Mouse (Mus musculus): ENCODE measurements around the gene Arpin.

Gene Arpin

DNA sequence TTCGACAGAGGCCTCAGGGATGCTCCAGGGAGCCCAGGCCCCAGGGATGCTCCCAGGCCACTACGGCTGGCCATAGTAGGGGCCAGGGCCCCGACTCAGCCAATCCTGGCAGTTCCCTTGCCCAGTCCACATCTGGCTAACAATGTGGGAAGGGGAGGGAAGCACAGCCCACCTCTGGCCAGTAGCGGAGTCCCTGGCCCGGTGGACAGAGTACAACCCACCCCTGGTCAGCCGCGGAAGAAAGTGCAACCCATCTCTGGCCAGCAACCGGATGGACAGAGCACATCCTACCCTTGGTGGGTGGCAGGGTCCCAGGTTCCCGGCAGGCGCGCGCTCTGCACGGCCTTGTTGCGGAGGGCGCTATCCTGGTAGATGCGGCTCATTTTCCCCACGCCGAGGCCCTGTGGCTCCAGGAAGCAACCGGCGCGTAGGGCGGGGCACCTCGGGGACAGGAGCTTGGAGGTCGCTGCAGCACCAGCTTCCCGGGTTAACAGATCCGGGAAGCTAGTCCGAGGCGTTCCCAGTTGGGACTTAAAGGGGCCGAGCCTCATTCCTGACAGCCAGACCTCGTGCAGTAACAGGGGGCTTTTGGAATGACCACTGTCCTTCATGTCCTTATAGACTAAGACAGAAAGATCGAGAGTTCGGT is at the start of gene Arpin:
Arpin (minus strand) TSS at position 498 of the 649 bp plus-strand sequence.
- DNase-seq (ENCODE audit: low spot score) = peak; percentile 73

DNA sequence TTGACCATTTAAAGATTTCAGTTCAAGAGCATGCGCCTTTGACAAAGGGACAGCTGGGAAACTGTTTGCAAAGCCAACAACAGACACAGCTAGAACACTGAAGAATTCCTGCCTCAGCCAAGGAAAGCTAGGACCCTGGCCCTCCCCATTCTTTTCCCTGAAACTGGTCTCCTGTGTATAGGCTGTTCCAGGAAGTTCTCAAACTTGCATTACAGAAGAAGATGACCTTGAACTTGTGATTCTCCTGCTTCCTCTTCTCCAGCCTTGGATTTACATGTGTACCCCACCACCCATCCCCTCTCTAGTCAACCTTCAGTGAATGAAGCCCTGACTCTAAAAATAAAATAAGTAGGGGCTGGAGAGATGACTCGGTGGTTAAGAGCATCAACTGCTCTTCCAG is 40.2 kb upstream of the Arpin start:
- no peak for DNase-seq (ENCODE audit: low spot score)

DNA sequence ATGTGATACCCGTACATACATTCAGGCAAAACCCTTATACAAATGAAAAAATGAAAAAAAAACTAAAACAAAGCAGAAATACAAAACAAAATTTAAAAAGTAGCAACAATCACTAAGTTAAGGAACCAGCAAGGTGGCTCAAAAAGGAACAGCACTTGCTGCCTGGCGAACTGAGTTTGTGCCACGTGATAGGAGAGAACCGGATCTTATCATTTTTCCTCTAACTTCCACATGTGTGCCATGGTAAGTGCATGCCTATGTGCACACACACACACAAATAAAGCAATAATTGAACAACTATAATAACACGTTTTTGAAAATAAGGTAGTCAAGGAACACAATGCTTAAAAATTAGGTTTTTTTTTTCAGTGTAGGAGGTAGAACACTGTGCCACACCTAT is 37.0 kb upstream of the Arpin start:
- no peak for DNase-seq (ENCODE audit: low spot score)

DNA sequence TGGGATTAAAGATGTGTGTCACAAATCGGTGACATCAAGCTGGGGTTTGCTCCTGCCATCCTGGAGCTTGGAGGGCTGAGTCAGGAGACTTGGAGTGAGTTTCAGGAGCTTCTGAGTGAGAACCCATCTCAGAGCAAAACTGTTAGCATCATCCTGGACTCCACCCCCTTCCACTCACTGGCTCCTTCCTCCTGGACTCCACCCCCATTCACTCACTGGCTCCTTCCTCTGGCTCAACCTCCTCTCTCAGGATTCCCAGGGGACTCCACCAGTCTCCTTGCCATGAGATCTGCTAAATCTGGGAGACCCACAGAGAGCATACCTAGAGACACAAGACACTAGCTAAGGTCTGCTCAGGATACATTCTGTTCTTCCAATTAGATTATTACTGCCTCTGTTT is 35.2 kb upstream of the Arpin start:
- DNase-seq (ENCODE audit: low spot score) = no peak

DNA sequence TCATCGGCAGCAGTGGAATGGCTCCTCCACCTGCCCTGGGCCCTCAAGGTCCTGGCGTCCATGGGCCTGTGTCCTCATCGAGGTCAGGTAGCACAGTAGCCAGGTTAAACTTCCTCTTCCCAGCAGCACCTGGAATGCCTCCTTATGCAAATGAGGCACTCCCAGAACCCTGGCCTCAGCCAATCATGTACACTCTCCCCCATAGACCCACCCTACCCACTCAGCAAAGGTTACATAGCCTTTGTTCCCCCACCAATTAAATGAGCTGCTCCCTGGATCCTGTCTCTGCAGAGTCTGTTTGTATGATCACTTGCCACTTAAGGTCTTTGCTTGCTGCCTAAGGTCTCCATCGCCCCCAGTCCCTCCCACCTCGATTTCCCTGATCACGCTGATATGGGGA is 33.2 kb upstream of the Arpin start:
- DNase-seq (ENCODE audit: low spot score) = no peak

DNA sequence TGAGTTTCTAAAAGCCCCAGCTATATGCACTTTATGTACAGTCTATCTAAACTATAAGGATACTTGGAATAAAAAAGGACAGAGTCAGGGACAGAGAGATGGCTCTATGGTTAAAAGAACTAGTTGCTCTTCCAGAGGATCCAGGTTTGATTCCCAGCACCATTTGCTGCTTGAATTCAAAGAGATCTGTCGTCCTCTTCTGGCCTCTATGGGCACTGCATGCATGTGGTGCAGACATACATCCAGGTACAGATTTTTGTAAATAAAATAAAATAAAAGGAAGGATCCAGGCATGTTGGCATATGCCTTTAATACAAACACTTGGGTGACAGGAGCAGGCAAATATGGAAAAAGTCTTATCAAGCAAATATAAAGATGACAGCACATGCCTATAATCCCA is 26.4 kb upstream of the Arpin start:
- no peak for DNase-seq (ENCODE audit: low spot score)

DNA sequence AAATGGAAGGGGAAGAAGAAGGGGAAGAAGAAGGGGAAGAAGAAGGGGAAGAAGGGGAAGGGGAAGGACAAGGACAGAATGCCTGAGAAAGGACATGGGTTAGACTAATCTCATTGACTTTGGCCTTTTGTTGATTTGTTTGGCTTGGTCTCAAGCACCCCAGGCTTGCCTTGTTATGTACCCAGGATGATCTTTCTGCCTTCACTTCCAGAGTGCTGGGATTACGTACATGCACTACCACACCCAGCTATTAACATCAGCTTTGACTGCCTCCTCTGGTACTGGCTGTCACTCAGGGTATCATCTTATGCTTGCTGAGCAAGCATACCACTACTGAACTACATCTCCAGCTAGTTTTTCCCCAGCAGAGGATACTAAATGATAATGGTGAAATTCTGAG is 21.0 kb upstream of the Arpin start:
- no peak for DNase-seq (ENCODE audit: low spot score)

DNA sequence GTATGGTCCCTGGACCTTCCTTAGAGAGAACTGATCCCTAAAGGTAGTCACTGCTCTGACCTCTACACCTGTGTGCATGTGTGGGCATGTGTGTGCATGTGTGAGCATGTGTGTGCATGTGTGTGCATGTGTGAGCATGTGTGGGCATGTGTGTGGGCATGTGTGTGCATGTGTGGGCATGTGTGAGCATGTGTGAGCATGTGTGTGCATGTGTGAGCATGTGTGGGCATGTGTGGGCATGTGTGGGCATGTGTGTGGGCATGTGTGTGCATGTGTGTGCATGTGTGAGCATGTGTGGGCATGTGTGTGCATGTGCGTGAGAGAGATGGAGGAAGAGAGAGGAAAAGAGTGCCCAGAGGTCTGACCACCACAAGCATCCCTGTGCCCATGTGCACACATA is 19.7 kb upstream of the Arpin start:
- no peak for DNase-seq (ENCODE audit: low spot score)

DNA sequence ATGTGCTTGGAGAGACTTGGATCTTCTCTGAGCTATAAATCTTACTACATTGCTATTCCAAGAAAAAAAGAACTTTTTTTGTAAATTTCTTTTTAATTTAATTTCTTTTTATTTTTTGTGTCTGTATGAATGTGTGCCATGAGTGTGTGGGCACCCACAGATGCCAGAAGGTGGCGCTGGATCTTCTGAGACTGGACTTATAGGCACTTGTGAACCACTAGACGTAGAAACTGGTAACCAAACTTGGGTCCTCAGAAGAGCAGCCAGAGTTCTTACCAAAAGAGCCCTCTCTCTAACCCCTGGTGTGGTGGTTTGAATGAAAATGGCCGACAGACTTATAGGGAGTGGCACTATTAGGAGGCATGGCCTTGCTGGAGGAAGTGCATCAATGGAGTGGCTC is 15.9 kb upstream of the Arpin start:
- DNase-seq (ENCODE audit: low spot score) = no peak

DNA sequence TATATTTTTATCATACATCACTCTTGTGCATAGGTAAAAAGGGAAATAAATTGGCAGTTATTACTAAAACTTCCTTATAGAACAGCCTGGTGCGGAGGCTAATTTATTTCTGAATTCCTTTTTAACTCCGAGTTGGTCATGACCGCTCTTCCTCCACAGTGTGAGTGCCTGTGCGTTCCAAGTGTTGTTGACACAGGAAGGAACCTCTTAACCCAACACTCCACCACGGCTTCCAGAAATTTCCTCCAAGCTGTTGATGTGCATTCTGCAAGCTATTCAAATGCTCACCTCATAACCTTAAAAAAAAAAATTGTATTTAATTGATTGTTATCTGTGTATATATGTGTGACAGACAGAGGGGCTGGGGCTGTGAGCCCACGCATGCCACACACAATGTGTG is 15.1 kb upstream of the Arpin start:
- DNase-seq (ENCODE audit: low spot score) = no peak

DNA sequence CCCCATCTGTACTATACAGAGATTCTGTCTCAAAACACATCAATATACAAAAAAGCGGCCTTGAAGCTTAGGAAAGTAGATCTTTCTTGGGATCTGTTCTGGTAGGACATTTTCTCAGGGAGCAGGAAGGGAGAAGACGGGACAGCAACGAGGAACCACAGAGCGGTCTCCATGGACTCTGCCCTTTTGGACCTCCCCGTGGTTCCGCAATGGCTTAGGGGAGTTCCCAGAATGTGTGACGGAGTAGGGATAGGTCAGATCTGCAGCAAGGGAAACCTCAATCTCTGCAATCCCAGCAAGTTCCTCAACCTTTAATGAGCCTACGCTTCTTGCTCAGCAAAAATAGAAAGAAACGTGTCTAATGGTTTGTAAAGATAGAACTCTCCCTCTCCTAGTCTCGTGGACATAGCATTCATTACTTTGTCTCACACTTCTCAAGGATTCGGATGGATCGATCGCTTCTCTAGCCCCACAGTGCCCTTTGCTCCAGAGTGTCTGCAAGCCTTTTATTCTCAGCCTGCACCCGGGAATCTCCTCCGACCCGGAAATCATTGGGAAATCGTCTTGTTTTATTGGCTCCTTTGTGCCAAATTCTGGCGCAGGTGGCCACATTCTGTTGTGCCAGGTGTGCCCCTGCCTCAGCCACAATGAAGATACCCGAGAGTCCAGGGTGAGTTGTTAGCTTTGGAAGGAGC is 499 bp upstream of the Arpin start:
- no peak for DNase-seq (ENCODE audit: low spot score)

DNA sequence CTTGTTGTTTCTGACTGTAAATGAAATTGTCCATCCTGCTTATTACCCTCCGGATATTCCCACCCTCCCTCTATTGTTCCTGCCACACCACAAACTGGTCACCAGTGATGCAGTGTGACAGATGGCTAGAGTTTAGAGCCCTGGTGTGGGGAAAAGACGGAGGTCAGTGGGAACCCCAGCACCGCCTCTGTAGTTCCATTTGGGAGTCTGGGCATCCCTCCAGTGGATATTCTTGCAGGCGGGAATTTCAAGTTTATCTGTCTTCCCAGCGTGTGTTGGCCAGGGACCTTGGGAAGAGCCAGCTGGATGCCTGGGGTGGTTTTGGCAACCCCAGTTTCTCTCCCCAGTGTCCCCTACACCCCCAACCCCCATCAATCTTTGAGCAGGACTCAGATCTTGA is 698 bp downstream of the Arpin start:
- no peak for DNase-seq (ENCODE audit: low spot score)

DNA sequence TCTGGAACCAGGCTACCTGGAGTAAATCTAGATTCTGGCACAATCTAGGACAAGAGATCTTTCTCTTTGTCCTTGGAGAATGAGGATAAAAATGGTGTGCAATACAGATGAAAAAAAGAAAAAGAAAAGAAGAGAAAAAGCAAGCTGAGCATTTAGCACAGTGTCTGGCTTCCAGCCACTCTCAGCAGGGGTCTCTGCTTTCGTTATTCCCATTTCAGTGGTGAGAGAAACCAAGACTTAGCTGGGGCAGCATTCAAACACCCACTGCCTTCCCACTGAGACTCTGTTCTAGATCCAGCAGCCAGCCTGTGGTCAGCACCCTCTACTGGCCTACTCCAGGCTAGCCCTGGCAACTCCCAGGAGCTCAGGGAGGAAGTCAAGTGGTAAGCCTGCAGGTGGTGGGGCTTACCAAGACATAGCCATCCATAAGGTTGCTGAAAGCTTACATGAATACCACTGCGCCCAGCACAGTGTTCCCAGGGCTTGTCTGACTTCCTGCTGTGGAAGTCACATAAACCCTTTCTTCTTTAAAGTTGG is 6.6 kb downstream of the Arpin start:
- DNase-seq (ENCODE audit: low spot score) = no peak

DNA sequence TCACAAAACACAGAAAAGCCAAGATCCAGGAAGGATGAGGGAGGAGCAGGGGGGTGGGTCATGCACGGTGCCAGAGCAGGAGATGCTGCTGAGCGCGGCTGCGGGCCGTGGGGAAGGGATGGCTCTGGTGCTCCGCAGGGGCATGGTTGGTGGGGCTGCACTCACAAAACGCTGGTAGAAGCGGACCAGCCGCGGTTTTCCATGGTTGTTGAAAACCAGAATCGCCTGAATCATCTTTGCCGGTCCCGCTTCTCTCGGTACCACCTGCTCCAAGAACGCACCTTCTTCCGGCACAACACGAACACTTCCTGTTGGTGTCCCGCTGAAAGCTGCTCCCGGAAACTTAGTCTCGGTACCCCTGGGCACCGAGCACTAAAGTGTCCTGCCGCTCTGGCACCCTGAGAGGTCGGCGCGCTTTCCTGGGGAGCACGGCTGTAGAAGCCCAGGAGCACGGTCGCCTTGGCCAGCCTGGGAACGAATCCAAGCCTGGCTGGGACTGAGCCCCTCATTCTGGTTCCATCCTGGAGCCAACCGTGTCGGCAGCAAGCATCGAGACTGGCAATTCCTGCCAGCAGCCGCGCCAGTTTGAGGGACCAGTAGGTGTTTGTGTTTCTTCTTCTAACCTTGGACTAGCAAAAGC is 14.7 kb downstream of the Arpin start, which contains the start of gene Ap3s2:
Ap3s2 (minus strand) TSS at position 306 of the 640 bp plus-strand sequence.
- peak; percentile 87 for DNase-seq (ENCODE audit: low spot score)

DNA sequence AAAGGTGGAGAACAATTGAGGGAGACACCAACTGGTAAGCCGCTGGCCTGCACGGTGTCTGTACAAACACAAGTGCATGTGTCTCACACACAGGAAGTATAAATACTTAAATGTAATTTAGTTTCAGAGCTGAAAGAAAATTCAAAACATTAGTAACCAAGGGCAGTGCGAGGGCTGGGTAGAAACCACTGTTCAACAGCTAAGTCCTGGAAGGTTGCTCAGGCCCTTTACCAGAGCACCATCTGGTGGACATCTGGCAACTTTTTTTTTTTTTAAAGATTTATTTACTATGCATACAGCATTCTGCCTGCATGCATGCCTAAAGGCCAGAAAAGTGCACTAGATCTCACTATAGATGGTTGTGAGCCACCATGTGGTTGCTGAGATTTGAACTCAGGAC is 20.6 kb downstream of the Arpin start:
- DNase-seq (ENCODE audit: low spot score) = no peak

DNA sequence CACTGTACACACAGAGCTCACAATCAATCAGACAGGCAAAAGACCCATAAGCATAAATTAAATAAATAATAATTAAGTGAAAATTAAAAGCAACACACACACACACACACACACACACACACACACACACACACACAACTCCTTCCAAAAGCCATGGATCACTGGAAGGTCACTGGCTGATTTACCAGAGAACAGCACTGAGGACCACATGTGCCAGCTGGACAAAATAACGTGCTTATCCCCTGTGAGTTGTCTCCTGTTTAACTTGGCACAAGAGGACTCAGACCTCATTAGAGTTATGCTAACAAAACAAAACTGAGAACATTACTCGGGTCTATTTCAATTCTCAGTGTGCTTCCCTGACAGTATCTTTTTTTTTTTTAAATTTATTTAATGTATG is 27.8 kb downstream of the Arpin start:
- DNase-seq (ENCODE audit: low spot score) = no peak

DNA sequence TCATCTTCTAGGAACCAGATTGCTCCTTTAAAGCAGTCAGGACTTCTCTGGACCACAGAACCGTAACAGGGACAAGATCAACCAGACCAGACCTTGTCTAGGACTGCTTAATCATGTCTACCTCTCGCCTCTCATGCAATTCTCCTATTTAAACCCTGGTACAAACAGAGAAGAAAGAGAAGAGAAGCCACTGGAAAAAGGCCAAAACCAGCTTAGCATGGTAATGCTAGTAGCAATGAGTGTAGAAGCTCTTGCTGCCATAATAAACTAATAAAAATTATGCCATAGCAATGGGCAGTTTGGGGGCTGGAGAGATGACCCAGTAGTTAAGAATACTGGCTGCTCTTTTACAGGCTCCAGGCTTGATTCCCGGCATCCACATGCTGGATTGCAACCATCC is 28.2 kb downstream of the Arpin start:
- DNase-seq (ENCODE audit: low spot score) = no peak

DNA sequence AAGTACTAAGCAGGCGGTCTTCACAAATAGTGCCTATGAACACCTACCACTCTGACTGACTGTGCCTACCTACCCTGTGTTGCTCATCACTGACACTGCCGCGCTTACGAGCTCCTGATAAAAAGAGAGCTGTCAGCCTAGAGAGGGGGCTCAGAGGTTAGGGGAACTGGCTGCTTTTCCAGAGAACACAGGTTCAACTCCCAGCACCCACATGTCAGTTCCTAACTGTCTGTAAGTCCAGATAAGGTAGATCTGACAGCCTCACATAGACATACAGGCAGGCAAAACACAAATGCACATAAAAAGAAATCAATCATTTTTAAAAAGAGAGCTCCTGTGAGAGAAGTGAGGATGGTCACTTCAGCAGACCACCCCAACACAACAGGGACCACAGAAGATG is 30.0 kb downstream of the Arpin start:
- DNase-seq (ENCODE audit: low spot score) = no peak

DNA sequence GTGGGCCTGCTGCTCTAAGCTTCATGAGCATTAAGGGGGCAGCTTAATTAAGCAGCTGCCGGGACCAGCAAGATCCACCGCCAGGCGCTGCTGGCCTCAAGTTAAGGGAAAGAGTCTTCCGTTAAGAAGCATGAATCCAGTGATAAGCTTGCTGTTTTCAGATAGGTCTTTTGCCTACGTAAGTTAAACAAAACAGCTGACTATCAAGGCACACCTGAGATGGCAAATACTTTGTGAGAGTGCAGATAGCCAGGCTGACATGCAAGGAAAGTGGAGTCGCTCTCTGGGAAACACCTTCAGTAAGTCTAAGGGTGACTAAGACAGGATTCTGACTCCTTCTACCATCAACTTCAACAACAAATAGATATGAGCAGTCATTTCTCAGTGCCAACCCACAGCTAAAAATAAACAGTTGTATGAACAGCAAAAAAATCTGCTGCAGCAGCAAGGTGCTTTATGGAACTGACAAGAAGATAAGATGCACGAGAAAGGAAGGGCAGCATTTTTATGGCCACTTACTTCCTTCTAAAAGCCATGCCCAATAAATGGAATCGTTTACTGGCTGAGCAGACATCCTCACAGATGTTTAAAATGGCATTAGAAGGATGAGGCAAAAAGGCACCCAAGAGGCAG is 31.9 kb downstream of the Arpin start:
- no peak for DNase-seq (ENCODE audit: low spot score)

DNA sequence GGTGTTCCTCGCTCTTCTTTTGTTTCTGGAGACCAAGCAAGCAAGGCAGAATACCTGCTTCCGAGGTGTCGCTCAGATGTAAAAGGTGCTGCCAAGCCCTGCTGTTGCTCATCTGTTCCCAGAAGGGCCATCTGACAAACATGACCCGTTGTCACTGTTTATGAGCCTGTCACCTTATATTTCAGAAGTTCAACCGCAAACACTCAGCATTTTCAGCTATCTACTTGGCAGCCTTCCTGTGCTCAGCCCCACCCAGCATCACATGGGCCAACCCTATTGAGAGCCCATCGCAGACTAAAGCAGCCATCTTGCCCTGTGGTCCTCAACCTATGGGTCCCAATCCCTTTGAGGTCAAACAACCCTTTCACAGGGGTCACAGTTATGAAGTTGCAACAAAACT is 34.4 kb downstream of the Arpin start:
- no peak for DNase-seq (ENCODE audit: low spot score)

DNA sequence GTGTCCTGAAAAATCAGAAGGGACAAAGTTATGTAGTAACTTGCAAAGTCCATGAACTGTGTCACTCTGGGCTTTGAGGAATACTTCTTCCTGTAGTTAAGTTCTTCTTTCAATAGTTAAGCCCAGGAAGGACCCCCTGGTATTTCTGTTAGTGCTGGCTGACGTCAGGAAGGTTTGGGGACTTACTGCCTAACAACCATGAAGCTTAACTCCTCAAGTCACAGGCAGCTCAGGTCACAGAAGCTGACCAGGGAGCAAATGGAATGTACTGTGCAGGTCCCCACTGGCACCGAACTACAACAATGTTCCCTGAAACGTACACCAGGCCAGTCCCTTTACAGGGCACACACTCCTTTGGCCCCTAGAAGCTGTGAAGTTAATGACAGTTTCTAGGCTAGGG is 39.9 kb downstream of the Arpin start:
- DNase-seq (ENCODE audit: low spot score) = no peak

DNA sequence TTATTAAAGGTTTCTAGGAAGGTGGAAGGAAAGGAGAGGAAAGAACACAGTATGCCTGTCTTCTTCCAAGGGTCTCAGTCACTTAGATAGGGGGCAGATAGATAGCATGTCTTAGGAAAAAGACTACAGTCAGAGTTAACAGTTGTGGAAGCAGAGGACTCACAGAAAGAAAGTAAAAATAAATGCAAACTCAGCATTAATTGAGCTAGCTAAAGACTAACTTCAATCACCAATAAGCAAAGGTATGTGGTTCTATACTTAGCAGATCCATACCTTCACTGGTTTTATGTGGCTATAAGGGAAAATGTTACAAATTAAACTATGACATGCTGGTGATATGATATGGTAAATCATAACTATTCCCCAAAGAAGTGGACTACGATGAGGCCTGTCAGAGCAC is 40.4 kb downstream of the Arpin start:
- DNase-seq (ENCODE audit: low spot score) = no peak

All from testis, postnatal 10 days (tissue).